Mouse (Mus musculus) hindbrain, embryonic 15.5 days (tissue): ENCODE measurements at regions not wholly inside any gene's neighbourhood (a gene's known extent, or its start where the extent isn't known, plus 50 kb on each side); places are given as distances from the start of the nearest gene placed in this dataset.

Experiments used
- ATAC-seq: fragments of 200-750 bp; cut with Nextera tagmentation; 2 replicates; pipeline ENCODE4 v1.8.0; 2017; ENCODE audit warnings: low read depth, moderate number of reproducible peaks, moderate TSS enrichment; ENCODE audit not compliant: low FRiP score
- H3K27ac ChIP-seq: fragments of 300-500 bp; sonication (generic); replicated peaks from 2 replicates; pipeline ENCODE4 v1.5.1; 2015; ENCODE audit warnings: mild to moderate bottlenecking, inconsistent platforms
- H3K27me3 ChIP-seq: fragments of 300-500 bp; sonication (generic); 2 replicates; pipeline ENCODE4 v1.6.1; 2015; ENCODE audit warnings: control low read depth, inconsistent platforms
- H3K36me3 ChIP-seq: fragments of 300-500 bp; sonication (generic); 2 replicates; pipeline ENCODE4 v1.6.1; 2015; ENCODE audit warnings: control low read depth, inconsistent platforms
- H3K4me1 ChIP-seq: fragments of 300-500 bp; sonication (generic); replicated peaks from 2 replicates; pipeline ENCODE4 v1.6.1; 2015; ENCODE audit warnings: control low read depth, inconsistent platforms
- H3K4me2 ChIP-seq: fragments of 300-500 bp; sonication (generic); 2 replicates; pipeline ENCODE4 v1.6.1; 2015; ENCODE audit warnings: moderate library complexity, mild to moderate bottlenecking, inconsistent platforms
- H3K4me3 ChIP-seq: fragments of 300-500 bp; sonication (generic); 2 replicates; pipeline ENCODE4 v1.5.1; 2015; ENCODE audit warnings: mild to moderate bottlenecking, inconsistent platforms
- H3K9ac ChIP-seq: fragments of 300-500 bp; sonication (generic); 2 replicates; pipeline ENCODE4 v1.6.1; 2015; ENCODE audit warnings: inconsistent platforms
- H3K9me3 ChIP-seq: fragments of 300-500 bp; sonication (generic); 2 replicates; pipeline ENCODE4 v1.6.1; 2016; ENCODE audit warnings: control low read depth, inconsistent platforms
- WGBS: fragments of 180-500 bp; shearing (Covaris S2); methylation state at CpG from one replicate; pipeline ENCODE4 v1.1.7; 2015; 5-methylcytosine and 5-hydroxymethylcytosine counted together

GRCm38 (mm10) chr1:88907766-88908463 lies 162.3 kb upstream of the Sh3bp4 start:
- no peaks in the 10 kb centered on the region for H3K9me3 ChIP-seq
- H3K9ac ChIP-seq, result no peak overlapping the region
- no peak overlapping the region for H3K4me3 ChIP-seq
- H3K27ac ChIP-seq, result no peak overlapping the region
- H3K27me3 ChIP-seq, result no peaks in the 10 kb centered on the region
- WGBS, result 74% methylated on average over 14 of the region's 14 CpGs
- no peaks in the 10 kb centered on the region for H3K36me3 ChIP-seq
- peaks cover 20% of the 10 kb centered on the region for H3K4me1 ChIP-seq
- no peak overlapping the region for H3K4me2 ChIP-seq
- peak; percentile 42; the same call in 1 of the 2 replicates for ATAC-seq

- Histone ChIP-seq H3K36me3 (no peaks in the 10 kb centered on the region), H3K27me3 (no peaks in the 10 kb centered on the region), H3K4me2 (no peak overlapping the region), H3K9ac (no peak overlapping the region), H3K9me3 (no peaks in the 10 kb centered on the region), H3K4me1 (peaks cover 20% of the 10 kb centered on the region), H3K27ac (peak overlapping the region; percentile 59; the same call in 1 of the 2 replicates), H3K4me3 (no peak overlapping the region)
- 67% methylated on average over 8 of the region's 8 CpGs for WGBS
- ATAC-seq, result no peak
Measured at GRCm38 (mm10) chr1:88908683-88909082, 161.5 kb upstream of the Sh3bp4 start.

- Histone ChIP-seq H3K9me3 (no peaks in the 10 kb centered on the region), H3K27ac (peak overlapping the region; percentile 59; the same call in 1 of the 2 replicates), H3K4me3 (no peak overlapping the region), H3K4me2 (no peak overlapping the region), H3K27me3 (no peaks in the 10 kb centered on the region), H3K9ac (no peak overlapping the region), H3K4me1 (peaks cover 20% of the 10 kb centered on the region), H3K36me3 (no peaks in the 10 kb centered on the region)
- ATAC-seq, result no peak
- 59% methylated on average over 4 of the region's 4 CpGs for WGBS
Measured at GRCm38 (mm10) chr1:88909314-88909713, 160.9 kb upstream of the Sh3bp4 start.

GRCm38 (mm10) chr1:88909864-88910573 lies 160.2 kb upstream of the Sh3bp4 start:
- peak overlapping the region; percentile 59 for H3K27ac ChIP-seq
- ATAC-seq, result no peak

GRCm38 (mm10) chr1:88911724-88912123 lies 158.5 kb upstream of the Sh3bp4 start:
- H3K4me3 ChIP-seq, result no peak overlapping the region
- no peak overlapping the region for H3K9ac ChIP-seq
- no peaks in the 10 kb centered on the region for H3K27me3 ChIP-seq
- WGBS, result 86% methylated on average over 5 of the region's 5 CpGs
- no peak for ATAC-seq
- no peak overlapping the region for H3K27ac ChIP-seq
- no peaks in the 10 kb centered on the region for H3K36me3 ChIP-seq
- H3K9me3 ChIP-seq, result no peaks in the 10 kb centered on the region
- H3K4me2 ChIP-seq, result no peak overlapping the region
- H3K4me1 ChIP-seq, result peaks cover 20% of the 10 kb centered on the region

More at GRCm38 (mm10) chr1:88909864-88910573, 160.2 kb upstream of the Sh3bp4 start:
- Histone ChIP-seq H3K9me3 (no peaks in the 10 kb centered on the region), H3K4me1 (peaks cover 20% of the 10 kb centered on the region), H3K36me3 (no peaks in the 10 kb centered on the region), H3K27me3 (no peaks in the 10 kb centered on the region), H3K4me2 (no peak overlapping the region), H3K4me3 (no peak overlapping the region), H3K9ac (no peak overlapping the region)
- WGBS, result 25% methylated on average over 6 of the region's 6 CpGs

GRCm38 (mm10) chr1:88916531-88917050 lies 153.6 kb upstream of the Sh3bp4 start:
- Histone ChIP-seq H3K4me3 (no peak overlapping the region), H3K27me3 (no peaks in the 10 kb centered on the region)

GRCm38 (mm10) chr1:88921401-88921800 lies 148.8 kb upstream of the Sh3bp4 start:
- no peak for ATAC-seq
- no peaks in the 10 kb centered on the region for H3K36me3 ChIP-seq
- H3K9ac ChIP-seq, result no peak overlapping the region
- H3K27ac ChIP-seq, result no peak overlapping the region
- no peaks in the 10 kb centered on the region for H3K9me3 ChIP-seq
- H3K4me2 ChIP-seq, result no peak overlapping the region
- H3K27me3 ChIP-seq, result no peaks in the 10 kb centered on the region
- 56% methylated on average over 2 of the region's 2 CpGs for WGBS
- no peak overlapping the region for H3K4me3 ChIP-seq
- H3K4me1 ChIP-seq, result 0 out of 2 replicates have a peak, but pooled peaks cover 9% of the 10 kb centered on the region

More at GRCm38 (mm10) chr1:88916531-88917050, 153.6 kb upstream of the Sh3bp4 start:
- Histone ChIP-seq H3K27ac (no peak overlapping the region), H3K4me1 (no peaks in the 10 kb centered on the region), H3K4me2 (no peak overlapping the region), H3K9me3 (no peaks in the 10 kb centered on the region), H3K9ac (no peak overlapping the region), H3K36me3 (no peaks in the 10 kb centered on the region)
- WGBS, result 82% methylated on average over 4 of the region's 4 CpGs
- no peak for ATAC-seq

- ATAC-seq, result peak; percentile 95
- WGBS, result 42% methylated on average over 7 of the region's 7 CpGs
- Histone ChIP-seq H3K36me3 (no peaks in the 10 kb centered on the region), H3K27me3 (no peaks in the 10 kb centered on the region), H3K9me3 (no peaks in the 10 kb centered on the region), H3K4me1 (0 out of 2 replicates have a peak, but pooled peaks cover 9% of the 10 kb centered on the region), H3K4me3 (no peak overlapping the region), H3K4me2 (no peak overlapping the region), H3K9ac (no peak overlapping the region), H3K27ac (no peak overlapping the region)
Measured at GRCm38 (mm10) chr1:88923791-88924581, 146.2 kb upstream of the Sh3bp4 start.

GRCm38 (mm10) chr1:88935191-88935590 lies 135.0 kb upstream of the Sh3bp4 start:
- no peak overlapping the region for H3K9ac ChIP-seq
- H3K9me3 ChIP-seq, result no peaks in the 10 kb centered on the region
- no peak overlapping the region for H3K4me3 ChIP-seq
- ATAC-seq, result no peak
- no peaks in the 10 kb centered on the region for H3K36me3 ChIP-seq
- H3K4me1 ChIP-seq, result peaks cover 17% of the 10 kb centered on the region
- H3K27me3 ChIP-seq, result no peaks in the 10 kb centered on the region
- no peak overlapping the region for H3K4me2 ChIP-seq
- 97% methylated on average over 1 of the region's 1 CpGs for WGBS
- H3K27ac ChIP-seq, result no peak overlapping the region

- no peaks in the 10 kb centered on the region for H3K9me3 ChIP-seq
- WGBS, result 80% methylated on average over 3 of the region's 3 CpGs
- ATAC-seq, result no peak
Measured at GRCm38 (mm10) chr1:88935779-88936178, 134.4 kb upstream of the Sh3bp4 start.

GRCm38 (mm10) chr1:88937327-88937726 lies 132.9 kb upstream of the Sh3bp4 start:
- Histone ChIP-seq H3K9ac (no peak overlapping the region), H3K4me1 (peaks cover 17% of the 10 kb centered on the region), H3K27me3 (no peaks in the 10 kb centered on the region), H3K9me3 (no peaks in the 10 kb centered on the region), H3K27ac (no peak overlapping the region), H3K4me3 (no peak overlapping the region), H3K36me3 (no peaks in the 10 kb centered on the region), H3K4me2 (no peak overlapping the region)
- ATAC-seq, result peak; percentile 61; the same call in 1 of the 2 replicates
- WGBS, result 69% methylated on average over 1 of the region's 1 CpGs

More at GRCm38 (mm10) chr1:88935779-88936178, 134.4 kb upstream of the Sh3bp4 start:
- no peak overlapping the region for H3K9ac ChIP-seq
- no peak overlapping the region for H3K4me2 ChIP-seq
- peaks cover 17% of the 10 kb centered on the region for H3K4me1 ChIP-seq
- no peak overlapping the region for H3K4me3 ChIP-seq
- no peaks in the 10 kb centered on the region for H3K36me3 ChIP-seq
- H3K27me3 ChIP-seq, result no peaks in the 10 kb centered on the region
- H3K27ac ChIP-seq, result no peak overlapping the region
